Mouse (Mus musculus) megakaryocyte, embryonic 14.5 days (primary cell): ENCODE measurements around the gene Gm20388.

ENCODE experiments used
- FLI1 ChIP-seq: IDR thresholded peaks from 2 replicates; pipeline ENCODE4 v1.6.1; 2012; ENCODE audit warnings: low read length, inconsistent platforms, mixed read lengths
- GATA1 ChIP-seq: IDR thresholded peaks from 3 replicates; pipeline ENCODE4 v1.6.1; 2012; ENCODE audit warnings: mixed read lengths, low read length, inconsistent platforms, borderline replicate concordance

- TF ChIP-seq GATA1 (no peak), FLI1 (peak; percentile 45; the same call in 1 of the 2 replicates)
Observed at GRCm38 (mm10) chr8:123212321-123213117, 3301.9 kb downstream of the Gm20388 start, which contains the start of the genes Chmp1a and Spata33.
